Mouse (Mus musculus) liver, embryonic 13.5 days (tissue): ENCODE data around the gene Ewsr1. TPM values are rescaled to one million over a fixed set of nuclear protein-coding genes. Genes with fewer than 3 reads are reported as not detected.

Source experiments
- ATAC-seq: fragments of 200-750 bp; cut with Nextera tagmentation; 2 replicates; pipeline ENCODE4 v1.8.0; 2017; ENCODE audit warnings: low read depth, mild to moderate bottlenecking, moderate number of reproducible peaks, moderate library complexity
- DNase-seq: peaks from one replicate; pipeline ENCODE4 v3.0.0; 2022
- H3K27ac ChIP-seq: fragments of 300-500 bp; sonication (generic); 2 replicates; pipeline ENCODE4 v1.5.1; 2015; ENCODE audit warnings: moderate library complexity, mild to moderate bottlenecking, inconsistent platforms
- H3K27me3 ChIP-seq: fragments of 300-500 bp; sonication (generic); 2 replicates; pipeline ENCODE4 v1.6.1; 2015; ENCODE audit warnings: mild to moderate bottlenecking, inconsistent platforms
- H3K36me3 ChIP-seq: fragments of 300-500 bp; sonication (generic); 2 replicates; pipeline ENCODE4 v1.6.1; 2015; ENCODE audit warnings: mild to moderate bottlenecking, inconsistent platforms
- H3K4me1 ChIP-seq: fragments of 300-500 bp; sonication (generic); replicated peaks from 2 replicates; pipeline ENCODE4 v1.6.1; 2015; ENCODE audit warnings: inconsistent platforms
- H3K4me2 ChIP-seq: fragments of 300-500 bp; sonication (generic); 2 replicates; pipeline ENCODE4 v1.6.1; 2015; ENCODE audit warnings: inconsistent platforms, mild to moderate bottlenecking, moderate library complexity
- H3K4me3 ChIP-seq: fragments of 300-500 bp; sonication (generic); replicated peaks from 2 replicates; pipeline ENCODE4 v1.5.1; 2015; ENCODE audit warnings: mild to moderate bottlenecking, inconsistent platforms
- H3K9ac ChIP-seq: fragments of 300-500 bp; sonication (generic); 2 replicates; pipeline ENCODE4 v1.6.1; 2015; ENCODE audit warnings: mild to moderate bottlenecking, inconsistent platforms
- H3K9me3 ChIP-seq: fragments of 300-500 bp; sonication (generic); replicated peaks from 2 replicates; pipeline ENCODE4 v1.6.1; 2016; ENCODE audit warnings: inconsistent platforms
- WGBS: fragments of 180-500 bp; shearing (Covaris S2); methylation state at CpG from one replicate; pipeline ENCODE4 v1.1.7; 2015; ENCODE audit not compliant: insufficient replicate concordance; 5-methylcytosine and 5-hydroxymethylcytosine counted together
- polyA plus RNA-seq: library from polyadenylated mRNA; unstranded; fragments of >200 nt; fragmentation: Nextera tagmentation; extraction: Ambion mirVana; gene quantifications from 2 replicates; pipeline ENCODE4 v1.2.1, GENCODE M21; 2015

Ewsr1 gene
- polyA plus RNA-seq, 1 experiment from 2014 or later: 312 TPM

GRCm38 (mm10) chr11:5063561-5064281, 35.3 kb downstream of the Ewsr1 start:
- Histone ChIP-seq H3K4me1 (peaks cover 76% of the 10 kb centered on the region), H3K9ac (peak overlapping the region; percentile 80; the same call in 1 of the 2 replicates), H3K27ac (no peak overlapping the region), H3K4me2 (peak overlapping the region; percentile 99), H3K27me3 (peaks cover 63% of the 10 kb centered on the region), H3K9me3 (no peaks in the 10 kb centered on the region), H3K4me3 (peak overlapping the region; percentile 68), H3K36me3 (peaks cover 14% of the 10 kb centered on the region)
- 59% methylated on average over 31 of the region's 31 CpGs for WGBS
- no peak for ATAC-seq
- no peak for DNase-seq

DNA sequence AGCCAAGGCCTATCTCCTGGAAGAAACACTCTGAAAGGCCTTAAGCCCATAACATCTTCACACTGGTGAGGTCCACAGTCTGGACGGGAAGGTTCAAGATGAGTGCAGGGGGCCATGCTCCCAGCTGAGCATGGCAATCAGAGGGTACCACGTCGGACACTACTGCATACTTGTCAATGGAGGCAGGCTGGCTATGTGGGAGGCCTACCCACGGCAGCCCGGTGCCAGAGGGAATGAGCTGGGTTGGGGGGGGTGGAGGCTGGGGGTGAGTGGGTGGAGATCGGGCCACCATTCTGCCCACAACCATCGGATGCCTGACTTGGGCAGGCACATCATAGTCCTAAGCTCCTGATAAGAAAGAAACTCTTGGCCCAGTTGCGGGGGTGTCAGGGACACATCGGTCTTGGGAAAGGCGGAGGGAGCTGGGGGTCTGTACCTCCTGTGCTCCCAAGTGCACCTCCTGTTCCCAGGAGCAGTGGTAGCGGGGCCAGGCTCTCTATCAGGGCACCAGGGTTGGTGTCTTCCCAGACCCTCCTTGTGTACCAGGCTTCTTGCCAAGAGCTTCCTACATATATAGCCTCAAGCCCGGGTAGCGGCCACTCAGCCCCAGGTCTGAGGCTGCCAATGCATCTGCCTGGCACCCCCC, 36.1 kb downstream of the Ewsr1 start:
- Histone ChIP-seq H3K9ac (no peak overlapping the region), H3K27ac (no peak overlapping the region), H3K27me3 (peaks cover 70% of the 10 kb centered on the region), H3K36me3 (peaks cover 6% of the 10 kb centered on the region), H3K4me1 (peaks cover 74% of the 10 kb centered on the region), H3K9me3 (no peaks in the 10 kb centered on the region), H3K4me2 (peak overlapping the region; percentile 74; the same call in 1 of the 2 replicates), H3K4me3 (0 out of 2 replicates have a peak overlapping the region, but pooled peaks have one; percentile 0)
- no peak for ATAC-seq
- 69% methylated on average over 13 of the region's 13 CpGs for WGBS
- no peak for DNase-seq

DNA sequence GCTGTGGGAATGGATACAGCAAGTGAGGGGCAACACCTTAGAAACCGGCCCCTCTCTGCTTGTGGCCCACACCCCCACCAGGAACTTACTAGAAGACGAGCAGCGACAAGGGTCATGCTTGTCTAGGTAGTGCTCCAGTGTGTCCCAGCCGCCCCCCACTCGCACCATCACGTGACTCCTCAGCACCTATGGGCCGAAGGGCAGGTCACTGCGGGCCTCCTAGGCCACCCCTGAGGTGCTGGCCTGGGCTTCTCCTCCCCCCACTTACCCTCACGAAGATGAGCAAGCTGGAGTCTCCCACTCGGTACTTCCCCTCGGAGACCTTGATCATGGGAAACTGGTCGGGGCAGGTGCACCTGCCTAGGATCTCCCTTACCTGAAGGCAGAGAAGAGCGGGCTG, 36.7 kb downstream of the Ewsr1 start:
- H3K4me1 ChIP-seq: peaks cover 76% of the 10 kb centered on the region
- H3K27ac ChIP-seq: no peak overlapping the region
- no peak for ATAC-seq
- H3K4me3 ChIP-seq: peak overlapping the region; percentile 48
- peak overlapping the region; percentile 74 for H3K4me2 ChIP-seq
- DNase-seq: no peak
- H3K27me3 ChIP-seq: peaks cover 76% of the 10 kb centered on the region
- 0 out of 2 replicates have a peak, but pooled peaks cover under 1% of the 10 kb centered on the region for H3K36me3 ChIP-seq
- H3K9ac ChIP-seq: 0 out of 2 replicates have a peak overlapping the region, but pooled peaks have one; percentile 56
- 36% methylated on average over 13 of the region's 13 CpGs for WGBS
- H3K9me3 ChIP-seq: no peaks in the 10 kb centered on the region

- H3K9ac ChIP-seq: peak overlapping the region; percentile 56
- H3K36me3 ChIP-seq: no peaks in the 10 kb centered on the region
- 7% methylated on average over 59 of the region's 62 CpGs for WGBS
- H3K4me3 ChIP-seq: peak overlapping the region; percentile 48
- H3K4me1 ChIP-seq: peaks cover 69% of the 10 kb centered on the region
- no peaks in the 10 kb centered on the region for H3K9me3 ChIP-seq
- H3K27ac ChIP-seq: no peak overlapping the region
- peak; percentile 70 for DNase-seq
- peak overlapping the region; percentile 74 for H3K4me2 ChIP-seq
- H3K27me3 ChIP-seq: peaks cover 84% of the 10 kb centered on the region
- ATAC-seq: peak; percentile 30
Observed at GRCm38 (mm10) chr11:5061413-5062139, 37.5 kb downstream of the Ewsr1 start.

DNA sequence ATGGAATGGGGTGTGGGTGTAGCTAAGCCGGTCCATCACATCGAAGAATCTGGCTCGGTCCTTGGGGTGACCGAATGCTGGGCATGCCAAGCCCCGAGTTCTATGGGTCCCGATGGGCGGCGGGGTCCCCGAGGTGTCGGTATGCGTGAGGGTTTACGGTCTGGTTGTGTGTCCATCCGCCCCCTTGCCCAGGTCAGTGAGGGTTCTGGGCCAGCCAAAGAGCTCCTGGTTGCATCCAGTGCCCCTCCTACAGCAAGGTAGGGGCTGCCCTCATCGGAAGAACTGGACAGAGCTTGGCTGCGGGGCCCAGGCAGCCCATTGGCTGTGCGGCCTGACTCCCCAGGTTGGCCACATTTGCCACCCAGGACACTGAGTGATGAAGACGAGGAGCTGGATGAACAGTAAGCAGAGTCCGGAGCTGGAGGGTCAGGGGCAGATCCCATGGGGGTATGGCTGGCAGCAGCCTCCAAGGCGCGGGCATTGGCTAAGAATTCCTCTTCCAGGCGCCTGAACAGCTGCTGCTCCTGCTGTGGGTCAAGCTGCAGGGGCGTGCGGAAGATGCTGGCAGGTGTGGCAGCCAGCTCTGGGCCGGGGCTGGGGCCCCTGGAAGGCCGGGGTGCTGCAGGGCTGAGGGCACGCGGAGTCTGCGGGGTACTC, 38.2 kb downstream of the Ewsr1 start:
- Histone ChIP-seq H3K27ac (no peak overlapping the region), H3K9ac (peak overlapping the region; percentile 56; the same call in 1 of the 2 replicates), H3K4me1 (peaks cover 69% of the 10 kb centered on the region), H3K27me3 (peaks cover 91% of the 10 kb centered on the region), H3K4me2 (peak overlapping the region; percentile 74), H3K4me3 (peak overlapping the region; percentile 48), H3K9me3 (no peaks in the 10 kb centered on the region), H3K36me3 (no peaks in the 10 kb centered on the region)
- DNase-seq (no peak), ATAC-seq (no peak)
- 60% methylated on average over 28 of the region's 28 CpGs for WGBS

GRCm38 (mm10) chr11:5059704-5060156, 39.3 kb downstream of the Ewsr1 start:
- 9% methylated on average over 27 of the region's 27 CpGs for WGBS
- Histone ChIP-seq H3K27me3 (peaks cover 100% of the 10 kb centered on the region), H3K27ac (no peak overlapping the region), H3K4me3 (no peak overlapping the region), H3K4me1 (peaks cover 60% of the 10 kb centered on the region), H3K36me3 (no peaks in the 10 kb centered on the region), H3K9me3 (no peaks in the 10 kb centered on the region), H3K4me2 (no peak overlapping the region), H3K9ac (no peak overlapping the region)
- DNase-seq (no peak), ATAC-seq (no peak)

GRCm38 (mm10) chr11:5059230-5059629, 39.8 kb downstream of the Ewsr1 start:
- Histone ChIP-seq H3K36me3 (no peaks in the 10 kb centered on the region), H3K27me3 (peaks cover 96% of the 10 kb centered on the region), H3K27ac (no peak overlapping the region), H3K9me3 (no peaks in the 10 kb centered on the region), H3K4me2 (no peak overlapping the region), H3K9ac (no peak overlapping the region), H3K4me1 (peaks cover 55% of the 10 kb centered on the region), H3K4me3 (0 out of 2 replicates have a peak overlapping the region, but pooled peaks have one; percentile 2)
- 25% methylated on average over 14 of the region's 14 CpGs for WGBS
- ATAC-seq (no peak), DNase-seq (no peak)

DNA sequence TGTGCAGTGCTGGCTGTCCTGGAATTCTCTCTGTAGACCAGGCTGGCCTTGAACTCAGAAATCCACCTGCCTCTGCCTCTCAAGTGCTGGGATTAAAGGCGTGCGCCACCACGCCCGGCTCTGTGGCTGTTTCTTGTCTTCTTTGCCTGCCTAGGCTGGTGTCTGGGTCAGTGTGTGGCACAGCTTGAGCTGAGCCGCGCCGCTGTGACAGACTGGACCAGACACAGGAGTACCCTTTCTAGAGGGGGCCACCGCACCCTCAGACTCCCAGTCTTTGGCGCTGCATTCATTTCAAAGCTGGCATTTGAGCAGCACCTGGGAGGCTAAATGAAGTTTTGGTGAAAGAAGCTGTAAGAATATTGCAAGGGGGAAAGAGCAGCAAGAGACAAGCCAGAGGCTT, 40.3 kb downstream of the Ewsr1 start:
- peaks cover 50% of the 10 kb centered on the region for H3K4me1 ChIP-seq
- H3K9ac ChIP-seq: no peak overlapping the region
- H3K27me3 ChIP-seq: peaks cover 91% of the 10 kb centered on the region
- 28% methylated on average over 9 of the region's 9 CpGs for WGBS
- H3K27ac ChIP-seq: no peak overlapping the region
- no peaks in the 10 kb centered on the region for H3K9me3 ChIP-seq
- H3K4me2 ChIP-seq: no peak overlapping the region; the same call in 1 of the 2 replicates
- 0 out of 2 replicates have a peak overlapping the region, but pooled peaks have one; percentile 2 for H3K4me3 ChIP-seq
- no peak for ATAC-seq
- no peaks in the 10 kb centered on the region for H3K36me3 ChIP-seq
- DNase-seq: no peak

DNA sequence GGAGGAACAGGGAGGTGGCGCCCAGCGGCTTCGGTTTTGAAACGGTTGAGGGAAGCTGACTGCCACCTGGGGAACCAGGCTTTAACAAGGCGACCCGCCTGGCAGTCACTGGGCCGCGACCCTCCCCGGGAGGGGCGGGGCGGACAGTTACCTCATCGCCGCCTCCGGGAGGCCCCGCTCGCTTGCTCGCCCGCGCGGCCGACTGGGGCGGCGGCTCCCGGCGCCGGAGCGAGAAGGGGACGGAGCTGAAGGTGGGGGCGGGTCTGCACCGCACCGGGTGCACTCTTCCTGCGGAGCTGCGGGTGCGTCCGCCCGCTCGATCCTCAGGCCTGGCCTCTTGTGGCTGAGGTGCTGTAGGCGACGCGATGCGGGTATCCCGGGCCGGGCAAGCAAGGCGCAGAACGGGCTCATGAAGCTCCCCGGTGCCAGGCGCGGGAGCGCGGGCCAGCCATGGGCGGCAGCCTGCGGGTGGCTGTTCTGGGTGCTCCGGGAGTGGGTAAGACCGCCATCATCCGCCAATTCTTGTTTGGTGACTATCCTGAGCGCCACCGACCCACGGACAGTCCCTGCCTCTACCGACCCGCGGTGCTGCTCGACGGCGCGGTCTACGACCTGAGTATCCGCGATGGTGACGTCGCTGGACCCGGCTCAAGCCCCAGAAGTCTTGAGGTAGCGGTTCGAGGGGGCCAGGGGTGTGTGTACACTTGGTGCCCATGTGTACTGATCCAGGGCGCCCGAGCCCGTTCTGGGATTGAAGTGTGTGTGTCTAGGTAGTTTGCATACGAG, 41.0 kb downstream of the Ewsr1 start, which contains the start of gene Rasl10a:
Gene Rasl10a (plus strand): TSS at position 273 of the 786 bp plus-strand sequence.
- Histone ChIP-seq H3K9me3 (no peaks in the 10 kb centered on the region), H3K36me3 (no peaks in the 10 kb centered on the region), H3K9ac (peak within 1 kb of the TSS; percentile 45), H3K27ac (no peak within 1 kb of the TSS), H3K4me3 (peak within 1 kb of the TSS; percentile 55), H3K4me1 (peaks cover 43% of the 10 kb centered on the region), H3K4me2 (peak within 1 kb of the TSS; percentile 69), H3K27me3 (peaks cover 84% of the 10 kb centered on the region)
- no peak for ATAC-seq
- no peak for DNase-seq
- WGBS: 3% methylated on average over 75 of the region's 77 CpGs

DNA sequence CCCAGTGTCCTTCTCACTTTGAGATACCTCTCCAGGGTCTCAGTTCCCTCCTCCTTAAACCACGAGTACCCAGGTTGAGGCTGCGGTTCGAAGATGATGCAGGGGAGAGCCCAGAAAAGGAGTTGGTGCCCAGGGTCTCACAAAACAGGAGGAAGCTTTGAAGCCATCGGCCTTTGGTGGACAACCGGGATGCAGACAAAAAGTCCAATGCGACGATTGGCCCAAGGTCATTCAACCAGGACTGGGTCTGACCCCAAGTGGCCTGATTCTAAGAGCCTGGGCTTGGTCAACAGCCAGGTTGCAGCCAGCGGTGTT, 41.6 kb downstream of the Ewsr1 start:
- ATAC-seq: no peak
- Histone ChIP-seq H3K27ac (no peak overlapping the region), H3K9ac (peak overlapping the region; percentile 45; the same call in 1 of the 2 replicates), H3K4me2 (peak overlapping the region; percentile 69), H3K4me1 (peaks cover 38% of the 10 kb centered on the region), H3K9me3 (no peaks in the 10 kb centered on the region), H3K27me3 (peaks cover 78% of the 10 kb centered on the region), H3K4me3 (peak overlapping the region; percentile 55), H3K36me3 (no peaks in the 10 kb centered on the region)
- WGBS: 20% methylated on average over 8 of the region's 8 CpGs
- DNase-seq: no peak
